Mouse (Mus musculus): ENCODE measurements around the gene Gjb5. TPM values are rescaled to one million over a fixed set of nuclear protein-coding genes. Genes with fewer than 3 reads are reported as not detected.

Gene Gjb5
- polyA plus RNA-seq, 1 experiment from 2014 or later = 0.66 TPM

DNA sequence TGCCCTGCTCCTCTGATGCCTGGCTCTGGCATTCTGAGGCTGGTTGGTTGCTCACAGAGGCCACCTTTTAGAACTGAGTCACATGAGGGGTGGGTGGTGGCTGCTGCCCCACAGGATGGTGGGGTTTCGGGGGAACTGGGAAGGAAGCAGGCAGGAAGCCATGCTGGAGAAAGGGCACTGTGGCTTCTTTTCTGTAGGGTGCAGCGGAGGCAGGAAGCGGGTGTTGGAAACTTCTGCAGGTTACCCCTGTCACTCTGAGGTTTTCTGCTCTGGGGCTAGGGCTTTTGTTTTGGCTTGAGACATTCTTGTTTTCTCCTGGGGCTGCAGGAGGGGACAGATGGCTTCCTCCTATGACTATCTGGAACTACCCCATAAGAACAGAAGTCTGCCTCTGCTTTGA lies 4.5 kb upstream of the Gjb5 start:
- WGBS = 92% methylated on average over 3 of the region's 3 CpGs
- Histone ChIP-seq H3K4me2 (replicated peaks; ENCODE audit: low read depth, low read length) (no peak overlapping the region), H3K4me3 (ENCODE audit: low read depth, low read length) (no peak overlapping the region), H3K36me3 (ENCODE audit: control insufficient read depth, insufficient read depth, low read length) (no peaks in the 10 kb centered on the region), H3K9me3 (ENCODE audit: control insufficient read depth, low read length) (no peaks in the 10 kb centered on the region), H3K9ac (ENCODE audit: low read depth, low read length) (no peak overlapping the region), H3K27ac (ENCODE audit: low read depth, low read length) (no peak overlapping the region), H3K27me3 (ENCODE audit: control insufficient read depth, insufficient read depth, low read length) (peaks cover 2% of the 10 kb centered on the region; the same call in 1 of the 2 replicates), H3K4me1 (replicated peaks; ENCODE audit: control insufficient read depth, insufficient read depth, low read length) (peaks cover 2% of the 10 kb centered on the region; the same call in 1 of the 2 replicates)
- ATAC-seq (ENCODE audit: low FRiP score) (no peak), DNase-seq (ENCODE audit: low spot score) (no peak)

GRCm38 (mm10) chr4:127354506-127355485 lies 3.2 kb downstream of the Gjb5 start:
- H3K4me1 ChIP-seq (replicated peaks; ENCODE audit: control insufficient read depth, insufficient read depth, low read length) = 0 out of 2 replicates have a peak, but pooled peaks cover 2% of the 10 kb centered on the region
- H3K36me3 ChIP-seq (ENCODE audit: control insufficient read depth, insufficient read depth, low read length) = no peaks in the 10 kb centered on the region
- no peak overlapping the region for H3K4me2 ChIP-seq (replicated peaks; ENCODE audit: low read depth, low read length)
- H3K27me3 ChIP-seq (ENCODE audit: control insufficient read depth, insufficient read depth, low read length) = peaks cover 2% of the 10 kb centered on the region; the same call in 1 of the 2 replicates
- H3K9ac ChIP-seq (ENCODE audit: low read depth, low read length) = no peak overlapping the region
- H3K4me3 ChIP-seq (ENCODE audit: low read depth, low read length) = no peak overlapping the region
- no peak for ATAC-seq (ENCODE audit: low FRiP score)
- no peak for DNase-seq (ENCODE audit: low spot score)
- H3K9me3 ChIP-seq (ENCODE audit: control insufficient read depth, low read length) = no peaks in the 10 kb centered on the region
- 81% methylated on average over 15 of the region's 15 CpGs for WGBS
- H3K27ac ChIP-seq (ENCODE audit: low read depth, low read length) = no peak overlapping the region

DNA sequence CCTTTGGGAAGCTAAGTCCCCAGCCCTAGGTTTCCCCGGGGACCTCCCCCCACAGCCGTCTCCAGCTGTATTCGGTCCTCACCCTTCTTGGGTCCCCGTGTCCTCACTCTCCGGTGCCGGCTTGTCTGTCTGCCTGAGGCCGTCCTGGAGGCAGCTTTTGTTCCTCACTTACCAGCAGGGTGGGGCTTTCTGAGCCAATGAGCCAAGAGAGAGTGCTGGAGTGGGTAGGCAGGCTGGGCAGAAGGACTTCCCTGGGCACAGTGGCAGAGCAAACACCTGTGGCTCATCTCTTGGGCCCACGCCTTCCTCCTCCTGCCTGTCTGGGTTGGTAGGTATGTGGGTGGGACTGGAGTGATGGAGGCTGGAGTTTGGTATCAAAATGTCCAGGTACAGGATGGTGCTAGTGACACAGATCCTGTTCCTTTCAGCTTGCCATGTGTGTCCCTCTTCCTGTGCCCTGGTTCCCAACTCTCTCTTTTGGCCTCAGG lies 4.0 kb downstream of the Gjb5 start, which contains the start of gene Gjb4:
Gjb4 (minus strand) TSS at position 131 of the 488 bp plus-strand sequence.
- DNase-seq (ENCODE audit: low spot score) = no peak
- Histone ChIP-seq H3K9ac (ENCODE audit: low read depth, low read length) (no peak within 1 kb of the TSS), H3K4me3 (ENCODE audit: low read depth, low read length) (no peak within 1 kb of the TSS), H3K36me3 (ENCODE audit: control insufficient read depth, insufficient read depth, low read length) (no peaks in the 10 kb centered on the region), H3K27ac (ENCODE audit: low read depth, low read length) (no peak within 1 kb of the TSS), H3K27me3 (ENCODE audit: control insufficient read depth, insufficient read depth, low read length) (no peaks in the 10 kb centered on the region), H3K4me2 (replicated peaks; ENCODE audit: low read depth, low read length) (no peak within 1 kb of the TSS), H3K4me1 (replicated peaks; ENCODE audit: control insufficient read depth, insufficient read depth, low read length) (0 out of 2 replicates have a peak, but pooled peaks cover 2% of the 10 kb centered on the region), H3K9me3 (ENCODE audit: control insufficient read depth, low read length) (no peaks in the 10 kb centered on the region)
- no peak for ATAC-seq (ENCODE audit: low FRiP score)
- WGBS = 50% methylated on average over 8 of the region's 8 CpGs

DNA sequence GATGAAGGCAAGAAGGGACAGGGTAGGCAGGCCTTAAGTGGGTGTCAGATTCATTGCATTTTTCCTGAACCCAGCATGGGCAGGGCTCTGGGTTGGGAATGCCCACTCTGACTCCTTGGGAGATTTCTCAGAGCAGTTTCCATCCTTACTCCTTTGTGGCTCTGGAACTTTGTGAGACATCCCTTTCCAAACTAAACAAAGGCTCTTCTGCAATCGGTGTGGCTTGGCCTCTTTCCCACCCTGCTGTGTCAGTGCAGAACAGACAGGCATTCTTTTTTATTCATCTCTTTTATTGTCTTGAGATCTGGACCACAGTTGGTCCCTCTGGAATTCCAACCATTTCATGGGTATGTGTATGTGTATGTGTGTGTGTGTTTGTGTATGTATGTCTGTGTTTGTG lies 5.4 kb downstream of the Gjb5 start:
- no peaks in the 10 kb centered on the region for H3K9me3 ChIP-seq (ENCODE audit: control insufficient read depth, low read length)
- no peaks in the 10 kb centered on the region for H3K4me1 ChIP-seq (replicated peaks; ENCODE audit: control insufficient read depth, insufficient read depth, low read length)
- no peaks in the 10 kb centered on the region for H3K36me3 ChIP-seq (ENCODE audit: control insufficient read depth, insufficient read depth, low read length)
- no peak overlapping the region for H3K27ac ChIP-seq (ENCODE audit: low read depth, low read length)
- no peaks in the 10 kb centered on the region for H3K27me3 ChIP-seq (ENCODE audit: control insufficient read depth, insufficient read depth, low read length)
- ATAC-seq (ENCODE audit: low FRiP score) (no peak), DNase-seq (ENCODE audit: low spot score) (no peak)
- no peak overlapping the region for H3K9ac ChIP-seq (ENCODE audit: low read depth, low read length)
- H3K4me3 ChIP-seq (ENCODE audit: low read depth, low read length) = no peak overlapping the region
- WGBS = 22% methylated on average over 1 of the region's 1 CpGs
- no peak overlapping the region for H3K4me2 ChIP-seq (replicated peaks; ENCODE audit: low read depth, low read length)

DNA sequence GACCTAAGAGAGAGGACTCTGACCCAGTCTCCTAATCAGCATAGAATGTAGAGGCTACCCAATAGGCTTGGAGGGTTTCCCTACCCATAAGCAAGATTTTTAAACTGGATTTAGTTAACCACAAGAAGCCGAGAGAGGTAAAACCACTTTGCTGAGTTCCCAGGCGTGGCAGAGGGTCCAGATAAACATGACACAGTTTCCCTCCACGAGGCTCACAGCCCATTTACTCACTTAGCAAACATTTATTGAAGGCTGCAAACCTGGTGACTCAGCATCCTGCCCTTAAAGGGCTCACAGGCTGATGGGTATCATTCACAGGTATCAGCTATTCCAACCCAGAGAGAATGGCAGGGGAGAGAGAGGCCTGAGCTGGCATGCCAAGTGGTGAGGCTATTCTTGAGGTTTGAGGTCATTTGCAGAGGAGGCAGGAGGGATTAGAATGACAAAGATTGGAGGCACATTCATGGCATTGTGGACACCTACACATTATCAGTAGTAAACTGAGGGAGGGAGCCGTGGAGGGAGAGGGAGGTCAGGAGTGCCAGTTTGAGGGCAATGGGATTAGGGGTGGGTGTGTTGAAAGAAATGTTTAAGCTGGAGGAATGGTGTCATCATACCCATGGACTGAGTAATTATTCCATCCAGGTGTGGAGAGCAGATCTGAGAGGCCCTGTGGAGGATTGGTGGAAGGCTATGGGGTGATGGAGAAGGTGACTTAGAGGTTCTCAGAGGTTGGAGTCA lies 8.3 kb downstream of the Gjb5 start:
- DNase-seq (ENCODE audit: low spot score) (no peak), ATAC-seq (ENCODE audit: low FRiP score) (no peak)
- Histone ChIP-seq H3K9ac (ENCODE audit: low read depth, low read length) (no peak overlapping the region), H3K4me3 (ENCODE audit: low read depth, low read length) (no peak overlapping the region), H3K4me2 (replicated peaks; ENCODE audit: low read depth, low read length) (no peak overlapping the region), H3K27ac (ENCODE audit: low read depth, low read length) (no peak overlapping the region), H3K36me3 (ENCODE audit: control insufficient read depth, insufficient read depth, low read length) (no peaks in the 10 kb centered on the region), H3K4me1 (replicated peaks; ENCODE audit: control insufficient read depth, insufficient read depth, low read length) (no peaks in the 10 kb centered on the region), H3K27me3 (ENCODE audit: control insufficient read depth, insufficient read depth, low read length) (no peaks in the 10 kb centered on the region), H3K9me3 (ENCODE audit: control insufficient read depth, low read length) (no peaks in the 10 kb centered on the region)
- 73% methylated on average over 4 of the region's 4 CpGs for WGBS

DNA sequence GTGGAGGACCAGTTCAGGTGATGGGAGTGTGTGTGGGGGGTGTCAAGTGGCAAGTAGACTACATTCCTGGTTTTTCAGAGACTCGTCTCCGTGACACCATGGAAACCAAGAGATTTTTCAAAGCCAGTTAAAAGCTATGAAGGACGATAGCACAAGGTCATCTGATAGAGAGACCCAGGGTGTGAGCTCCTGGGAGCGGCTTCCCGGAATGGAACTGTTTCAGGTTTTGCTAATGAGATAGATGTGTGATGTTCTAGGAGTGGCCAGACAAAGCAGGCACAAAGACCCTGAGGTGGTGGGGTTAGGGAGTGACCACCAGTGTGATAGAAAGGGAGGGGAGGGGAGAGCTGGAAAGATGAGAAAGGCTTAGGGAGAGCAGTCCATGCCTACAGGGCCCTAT lies 13.0 kb downstream of the Gjb5 start:
- no peak overlapping the region for H3K4me2 ChIP-seq (replicated peaks; ENCODE audit: low read depth, low read length)
- H3K27me3 ChIP-seq (ENCODE audit: control insufficient read depth, insufficient read depth, low read length) = no peaks in the 10 kb centered on the region
- 79% methylated on average over 5 of the region's 5 CpGs for WGBS
- no peak overlapping the region for H3K9ac ChIP-seq (ENCODE audit: low read depth, low read length)
- no peak overlapping the region for H3K4me3 ChIP-seq (ENCODE audit: low read depth, low read length)
- DNase-seq (ENCODE audit: low spot score) = no peak
- H3K27ac ChIP-seq (ENCODE audit: low read depth, low read length) = no peak overlapping the region
- no peak for ATAC-seq (ENCODE audit: low FRiP score)
- H3K36me3 ChIP-seq (ENCODE audit: control insufficient read depth, insufficient read depth, low read length) = no peaks in the 10 kb centered on the region
- no peaks in the 10 kb centered on the region for H3K4me1 ChIP-seq (replicated peaks; ENCODE audit: control insufficient read depth, insufficient read depth, low read length)
- no peaks in the 10 kb centered on the region for H3K9me3 ChIP-seq (ENCODE audit: control insufficient read depth, low read length)

DNA sequence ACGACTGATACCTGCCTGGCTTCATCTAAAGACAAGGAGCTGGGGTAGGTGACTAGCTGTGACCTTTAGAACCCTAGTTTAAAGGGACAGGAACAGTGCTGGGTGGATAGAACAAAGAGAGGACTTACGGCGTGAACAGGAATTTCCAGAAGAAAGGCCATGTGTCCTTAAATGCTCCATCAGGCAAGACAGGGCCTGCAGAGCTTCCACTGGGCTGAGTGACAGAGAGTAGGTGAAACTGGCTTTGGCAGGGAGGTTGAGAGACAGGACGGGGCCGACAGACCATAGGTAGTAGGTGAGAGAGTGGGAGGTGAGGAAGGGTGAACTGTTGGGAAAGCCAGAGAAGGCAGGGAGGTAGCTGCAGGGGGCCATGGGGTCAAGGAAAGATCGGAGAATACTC lies 16.6 kb downstream of the Gjb5 start:
- Histone ChIP-seq H3K9ac (ENCODE audit: low read depth, low read length) (no peak overlapping the region), H3K9me3 (ENCODE audit: control insufficient read depth, low read length) (no peaks in the 10 kb centered on the region), H3K27me3 (ENCODE audit: control insufficient read depth, insufficient read depth, low read length) (no peaks in the 10 kb centered on the region), H3K27ac (ENCODE audit: low read depth, low read length) (no peak overlapping the region), H3K4me3 (ENCODE audit: low read depth, low read length) (no peak overlapping the region), H3K4me1 (replicated peaks; ENCODE audit: control insufficient read depth, insufficient read depth, low read length) (no peaks in the 10 kb centered on the region), H3K36me3 (ENCODE audit: control insufficient read depth, insufficient read depth, low read length) (no peaks in the 10 kb centered on the region), H3K4me2 (replicated peaks; ENCODE audit: low read depth, low read length) (no peak overlapping the region)
- ATAC-seq (ENCODE audit: low FRiP score) (no peak), DNase-seq (ENCODE audit: low spot score) (no peak)
- 64% methylated on average over 6 of the region's 6 CpGs for WGBS

- no peak for ATAC-seq (ENCODE audit: low FRiP score)
These were observed 20.3 kb downstream of the Gjb5 start for GRCm38 (mm10) chr4:127337668-127338067.

More at GRCm38 (mm10) chr4:127337668-127338067, 20.3 kb downstream of the Gjb5 start:
- H3K27me3 ChIP-seq (ENCODE audit: control insufficient read depth, insufficient read depth, low read length) = 0 out of 2 replicates have a peak, but pooled peaks cover 5% of the 10 kb centered on the region
- H3K4me3 ChIP-seq (ENCODE audit: low read depth, low read length) = no peak overlapping the region
- 89% methylated on average over 5 of the region's 5 CpGs for WGBS
- no peak for DNase-seq (ENCODE audit: low spot score)
- H3K4me1 ChIP-seq (replicated peaks; ENCODE audit: control insufficient read depth, insufficient read depth, low read length) = 0 out of 2 replicates have a peak, but pooled peaks cover 2% of the 10 kb centered on the region
- H3K36me3 ChIP-seq (ENCODE audit: control insufficient read depth, insufficient read depth, low read length) = no peaks in the 10 kb centered on the region
- no peak overlapping the region for H3K9ac ChIP-seq (ENCODE audit: low read depth, low read length)
- H3K27ac ChIP-seq (ENCODE audit: low read depth, low read length) = no peak overlapping the region
- no peak overlapping the region for H3K4me2 ChIP-seq (replicated peaks; ENCODE audit: low read depth, low read length)
- H3K9me3 ChIP-seq (ENCODE audit: control insufficient read depth, low read length) = no peaks in the 10 kb centered on the region

Data from hindbrain, embryonic 11.5 days (tissue).